Mouse (Mus musculus) liver, embryonic 16.5 days (tissue): ENCODE measurements around the gene Atxn1. TPM values are rescaled to one million over a fixed set of nuclear protein-coding genes. Genes with fewer than 3 reads are reported as not detected.

Experiments
- ATAC-seq: fragments of 200-750 bp; cut with Nextera tagmentation; 2 replicates; pipeline ENCODE4 v1.8.0; 2017; ENCODE audit warnings: low read depth, mild to moderate bottlenecking, moderate number of reproducible peaks, moderate library complexity
- H3K27ac ChIP-seq: fragments of 300-500 bp; sonication (generic); 2 replicates; pipeline ENCODE4 v1.5.1; 2014; ENCODE audit warnings: mild to moderate bottlenecking, low read length
- H3K27me3 ChIP-seq: fragments of 300-500 bp; sonication (generic); 2 replicates; pipeline ENCODE4 v1.6.1; 2014; ENCODE audit warnings: low read depth, low read length, mixed read lengths; ENCODE audit not compliant: control insufficient read depth, insufficient read depth
- H3K36me3 ChIP-seq: fragments of 300-500 bp; sonication (generic); 2 replicates; pipeline ENCODE4 v1.6.1; 2014; ENCODE audit warnings: mild to moderate bottlenecking; ENCODE audit not compliant: control insufficient read depth, insufficient read depth
- H3K4me1 ChIP-seq: fragments of 300-500 bp; sonication (generic); 2 replicates; pipeline ENCODE4 v1.6.1; 2014; ENCODE audit warnings: low read depth, low read length, mixed read lengths; ENCODE audit not compliant: control insufficient read depth
- H3K4me2 ChIP-seq: fragments of 300-500 bp; sonication (generic); 2 replicates; pipeline ENCODE4 v1.6.1; 2014; ENCODE audit warnings: low read depth, low read length, mixed read lengths
- H3K4me3 ChIP-seq: fragments of 300-500 bp; sonication (generic); 2 replicates; pipeline ENCODE4 v1.5.1; 2014; ENCODE audit warnings: low read depth, mild to moderate bottlenecking, low read length
- H3K9ac ChIP-seq: fragments of 300-500 bp; sonication (generic); 2 replicates; pipeline ENCODE4 v1.6.1; 2014; ENCODE audit warnings: low read depth, low read length
- H3K9me3 ChIP-seq: fragments of 300-500 bp; sonication (generic); replicated peaks from 2 replicates; pipeline ENCODE4 v1.6.1; 2016; ENCODE audit warnings: low read length; ENCODE audit not compliant: control insufficient read depth
- WGBS: fragments of 180-500 bp; shearing (Covaris S2); extraction: QIAGEN DNeasy Blood & Tissue Kit; methylation state at CpG from one replicate; pipeline ENCODE4 v1.1.7; 2014; ENCODE audit not compliant: insufficient replicate concordance; 5-methylcytosine and 5-hydroxymethylcytosine counted together
- polyA plus RNA-seq: library from polyadenylated mRNA; unstranded; fragments of >200 nt; fragmentation: Nextera tagmentation; extraction: Ambion mirVana; gene quantifications from 2 replicates; pipeline ENCODE4 v1.2.1, GENCODE M21; 2015

Atxn1 gene
- polyA plus RNA-seq, 1 experiment from 2014 or later, result 3.2 TPM

- no peaks in the 10 kb centered on the region for H3K36me3 ChIP-seq
- 62% methylated on average over 5 of the region's 5 CpGs for WGBS
- no peak overlapping the region for H3K4me2 ChIP-seq
- H3K27me3 ChIP-seq, result no peaks in the 10 kb centered on the region
- no peak for ATAC-seq
- no peaks in the 10 kb centered on the region for H3K9me3 ChIP-seq
- H3K4me3 ChIP-seq, result no peak overlapping the region
- H3K27ac ChIP-seq, result no peak overlapping the region
- no peak overlapping the region for H3K9ac ChIP-seq
- H3K4me1 ChIP-seq, result no peaks in the 10 kb centered on the region
Observed at GRCm38 (mm10) chr13:45990486-45990885, 25.7 kb upstream of the Atxn1 start.

GRCm38 (mm10) chr13:45979246-45979645 is 14.4 kb upstream of the Atxn1 start:
- no peaks in the 10 kb centered on the region for H3K36me3 ChIP-seq
- ATAC-seq, result no peak
- H3K4me3 ChIP-seq, result no peak overlapping the region
- no peak overlapping the region for H3K9ac ChIP-seq
- no peaks in the 10 kb centered on the region for H3K27me3 ChIP-seq
- no peaks in the 10 kb centered on the region for H3K9me3 ChIP-seq
- H3K27ac ChIP-seq, result no peak overlapping the region
- no peak overlapping the region for H3K4me2 ChIP-seq
- 65% methylated on average over 5 of the region's 5 CpGs for WGBS
- H3K4me1 ChIP-seq, result no peaks in the 10 kb centered on the region

GRCm38 (mm10) chr13:45976894-45977293 is 12.1 kb upstream of the Atxn1 start:
- Histone ChIP-seq H3K27me3 (no peaks in the 10 kb centered on the region), H3K4me2 (no peak overlapping the region), H3K9ac (no peak overlapping the region), H3K27ac (no peak overlapping the region), H3K36me3 (no peaks in the 10 kb centered on the region), H3K9me3 (no peaks in the 10 kb centered on the region), H3K4me1 (no peaks in the 10 kb centered on the region), H3K4me3 (no peak overlapping the region)
- no peak for ATAC-seq
- 21% methylated on average over 1 of the region's 1 CpGs for WGBS

- Histone ChIP-seq H3K36me3 (no peaks in the 10 kb centered on the region), H3K4me2 (no peak overlapping the region), H3K9ac (no peak overlapping the region), H3K27ac (no peak overlapping the region), H3K9me3 (no peaks in the 10 kb centered on the region), H3K27me3 (no peaks in the 10 kb centered on the region), H3K4me3 (no peak overlapping the region), H3K4me1 (no peaks in the 10 kb centered on the region)
- no peak for ATAC-seq
- 20% methylated on average over 3 of the region's 3 CpGs for WGBS
Observed at GRCm38 (mm10) chr13:45974651-45975050, 9.8 kb upstream of the Atxn1 start.

GRCm38 (mm10) chr13:45973972-45974490 is 9.2 kb upstream of the Atxn1 start:
- 45% methylated on average over 7 of the region's 7 CpGs for WGBS
- Histone ChIP-seq H3K27ac (no peak overlapping the region), H3K4me1 (no peaks in the 10 kb centered on the region), H3K9ac (no peak overlapping the region), H3K36me3 (no peaks in the 10 kb centered on the region), H3K9me3 (no peaks in the 10 kb centered on the region), H3K4me2 (no peak overlapping the region), H3K4me3 (no peak overlapping the region), H3K27me3 (no peaks in the 10 kb centered on the region)
- no peak for ATAC-seq

GRCm38 (mm10) chr13:45970920-45971536 is 6.2 kb upstream of the Atxn1 start:
- Histone ChIP-seq H3K9ac (no peak overlapping the region), H3K27ac (no peak overlapping the region), H3K4me3 (no peak overlapping the region), H3K4me2 (no peak overlapping the region), H3K36me3 (no peaks in the 10 kb centered on the region), H3K4me1 (peaks cover 1% of the 10 kb centered on the region), H3K27me3 (no peaks in the 10 kb centered on the region), H3K9me3 (no peaks in the 10 kb centered on the region)
- no peak for ATAC-seq
- 50% methylated on average over 12 of the region's 12 CpGs for WGBS

- 64% methylated on average over 4 of the region's 4 CpGs for WGBS
- H3K4me1 ChIP-seq, result peaks cover 6% of the 10 kb centered on the region
- no peak overlapping the region for H3K4me3 ChIP-seq
- H3K4me2 ChIP-seq, result no peak overlapping the region
- no peaks in the 10 kb centered on the region for H3K27me3 ChIP-seq
- H3K36me3 ChIP-seq, result no peaks in the 10 kb centered on the region
- H3K27ac ChIP-seq, result no peak overlapping the region
- no peaks in the 10 kb centered on the region for H3K9me3 ChIP-seq
- H3K9ac ChIP-seq, result no peak overlapping the region
- ATAC-seq, result no peak
Observed at GRCm38 (mm10) chr13:45968206-45968605, 3.4 kb upstream of the Atxn1 start.

- no peaks in the 10 kb centered on the region for H3K9me3 ChIP-seq
- 39% methylated on average over 3 of the region's 3 CpGs for WGBS
- ATAC-seq, result no peak
- no peaks in the 10 kb centered on the region for H3K36me3 ChIP-seq
- H3K27me3 ChIP-seq, result no peaks in the 10 kb centered on the region
- H3K27ac ChIP-seq, result no peak overlapping the region
- no peak overlapping the region for H3K4me2 ChIP-seq
- no peak overlapping the region for H3K4me3 ChIP-seq
- no peak overlapping the region for H3K9ac ChIP-seq
- peaks cover 9% of the 10 kb centered on the region for H3K4me1 ChIP-seq
Observed at GRCm38 (mm10) chr13:45967371-45967770, 2.6 kb upstream of the Atxn1 start.

- Histone ChIP-seq H3K27me3 (no peaks in the 10 kb centered on the region), H3K9ac (no peak overlapping the region), H3K4me3 (peak overlapping the region; percentile 79), H3K9me3 (no peaks in the 10 kb centered on the region), H3K4me1 (peaks cover 15% of the 10 kb centered on the region), H3K36me3 (no peaks in the 10 kb centered on the region), H3K27ac (no peak overlapping the region), H3K4me2 (peak overlapping the region; percentile 83)
- ATAC-seq, result no peak
- WGBS, result 5% methylated on average over 14 of the region's 14 CpGs
Observed at GRCm38 (mm10) chr13:45966586-45966985, 1.8 kb upstream of the Atxn1 start.
